Mouse (Mus musculus): ENCODE data around the gene Sh3gl3. TPM values are rescaled to one million over a fixed set of nuclear protein-coding genes. Genes with fewer than 3 reads are reported as not detected.

The Sh3gl3 gene
- not detected in 2 replicates for total RNA-seq (2023)

GRCm38 (mm10) chr7:82173540-82173939 is at the start of gene Sh3gl3:
TSS of gene Sh3gl3 (plus strand) at chr7:82173840.

GRCm38 (mm10) chr7:82335211-82336121 is 161.8 kb downstream of the Sh3gl3 start, which contains the start of gene Adamtsl3:
TSS of gene Adamtsl3 (plus strand) at chr7:82335694.

Other genes starting within 250 kb of the Sh3gl3 start
- 0.25 TPM in 1 of 2 replicates, not detected in the other for gene Hdgfl3, start 239.4 kb upstream of the Sh3gl3 start, total RNA-seq (2023)
- gene Bnc1, start 181.5 kb upstream of the Sh3gl3 start, total RNA-seq (2023), result not detected in 2 replicates
- gene Adamtsl3, start 161.9 kb downstream of the Sh3gl3 start, total RNA-seq (2023), result 0.70 and 1.0 TPM in 2 replicates

All from neutrophil, adult 65 days (primary cell).